9 mouse cellular contexts compared by ENCODE assay signal in genomic region chr3:55520240-55521180, GRCm38 (mm10). TPM values are rescaled to one million over a fixed set of nuclear protein-coding genes. Genes with fewer than 3 reads are reported as not detected.
A peak's percentile ranks its signal among the peaks of the same experiment; 100 is the strongest.
DNase-seq lines count a peak whose midpoint lies in the region; ATAC-seq and TF ChIP-seq lines count a peak whose summit lies in the region.
"Had no signal": no experiment of that assay in that cellular context is flagged by ENCODE, and none has a peak within 500 bp of the region (broad histone marks: within the 10 kb centered on the region; RNA-seq: fewer than 3 reads in every experiment).

No protein-coding gene starts in this region.

- H3K27ac ChIP-seq in embryonic fibroblast, embryonic 13.5 days (ENCODE audit: insufficient read depth, low read length) = no peak overlapping the region
- H3K27ac ChIP-seq in heart, postnatal 0 days (ENCODE audit: low read depth) = no peak overlapping the region
- no peak overlapping the region for H3K27ac ChIP-seq in lung, postnatal 0 days (ENCODE audit: low read length)

- peak; percentile 71 for ATAC-seq in heart, postnatal 0 days (ENCODE audit: insufficient read depth, low read depth)
- 0 out of 2 replicates have a peak, but pooled peaks have one; percentile 46 for ATAC-seq in lung, postnatal 0 days

- no peak overlapping the region for H3K4me3 ChIP-seq in embryonic fibroblast, embryonic 13.5 days (ENCODE audit: insufficient read depth, low read length)
- no peak overlapping the region for H3K4me3 ChIP-seq in heart, postnatal 0 days (ENCODE audit: low read depth, low read length)
- no peak overlapping the region for H3K4me3 ChIP-seq in lung, postnatal 0 days (ENCODE audit: low read depth, low read length)

- H3K9ac ChIP-seq in heart, postnatal 0 days (replicated peaks; ENCODE audit: low read depth, low read length) = no peak overlapping the region
- no peak overlapping the region for H3K9ac ChIP-seq in lung, postnatal 0 days (replicated peaks; ENCODE audit: low read depth)

- peaks cover 4% of the 10 kb centered on the region for H3K4me1 ChIP-seq in embryonic fibroblast, embryonic 13.5 days (ENCODE audit: control insufficient read depth, insufficient read depth, low read length)
- H3K4me1 ChIP-seq in heart, postnatal 0 days (ENCODE audit: control insufficient read depth, insufficient read depth) = no peaks in the 10 kb centered on the region
- H3K4me1 ChIP-seq in lung, postnatal 0 days (ENCODE audit: insufficient read depth, low read depth, low read length) = no peaks in the 10 kb centered on the region

- no peaks in the 10 kb centered on the region for H3K9me3 ChIP-seq in heart, postnatal 0 days (replicated peaks; ENCODE audit: control insufficient read depth, low read length)
- H3K9me3 ChIP-seq in lung, postnatal 0 days (ENCODE audit: low read length) = no peaks in the 10 kb centered on the region

- TF ChIP-seq CTCF in brain, embryonic 14.5 days (IDR thresholded peaks at IDR 0.05; ENCODE audit: borderline replicate concordance, extremely low read depth, insufficient read depth, insufficient read length) = peak; percentile 86; the same call in 1 of the 2 replicates
- peak; percentile 67; the same call in 1 of the 2 replicates for TF ChIP-seq CTCF in embryonic fibroblast, embryonic 13.5 days (IDR thresholded peaks at IDR 0.05; ENCODE audit: borderline replicate concordance, insufficient read depth, low read length)
- TF ChIP-seq CTCF in heart, postnatal 0 days (IDR thresholded peaks at IDR 0.05; ENCODE audit: low read depth) = peak; percentile 74
- TF ChIP-seq CTCF in lung, postnatal 0 days (IDR thresholded peaks at IDR 0.05) = peak; percentile 83

- H3K27me3 ChIP-seq in heart, postnatal 0 days (ENCODE audit: control insufficient read depth, insufficient read depth, low read length) = no peaks in the 10 kb centered on the region
- no peaks in the 10 kb centered on the region for H3K27me3 ChIP-seq in lung, postnatal 0 days (replicated peaks; ENCODE audit: insufficient read depth, low read length)

- H3K4me2 ChIP-seq in heart, postnatal 0 days (ENCODE audit: low read depth, low read length) = no peak overlapping the region
- H3K4me2 ChIP-seq in lung, postnatal 0 days (replicated peaks; ENCODE audit: low read depth, low read length) = no peak overlapping the region

- 24% methylated on average over 12 of the region's 12 CpGs for WGBS in heart, postnatal 0 days
- WGBS in lung, postnatal 0 days = 24% methylated on average over 12 of the region's 12 CpGs

- TF ChIP-seq EP300 in heart, postnatal 0 days (IDR thresholded peaks at IDR 0.05; ENCODE audit: low read depth) = no peak
- TF ChIP-seq EP300 in lung, postnatal 0 days (IDR thresholded peaks at IDR 0.05) = no peak

- TF ChIP-seq POLR2A in brain, embryonic 14.5 days (IDR thresholded peaks at IDR 0.05; ENCODE audit: borderline replicate concordance, extremely low read depth, insufficient read depth, insufficient read length, poor library complexity, severe bottlenecking) = no peak
- TF ChIP-seq POLR2A in embryonic fibroblast, embryonic 13.5 days (IDR thresholded peaks at IDR 0.05; ENCODE audit: low read depth, low read length) = no peak

- peak; percentile 84 for DNase-seq in MN1 (ENCODE audit: low spot score)
- DNase-seq in brain, embryonic 14.5 days (ENCODE audit: low read depth) = peak; percentile 93
- peak; percentile 65 for DNase-seq in heart, postnatal 0 days (ENCODE audit: low spot score)
- peak; percentile 80 to 82 for DNase-seq in kidney, postnatal 4 days
- DNase-seq in lung, postnatal 0 days (ENCODE audit: low spot score) = peak; percentile 81
- peak; percentile 71 for DNase-seq in retina, adult 2 months (ENCODE audit: low read depth, low spot score)
- DNase-seq in urinary bladder, postnatal 4 days (ENCODE audit: low spot score in 2 of 2) = peak; percentile 40 to 69

- H3K36me3 ChIP-seq in heart, postnatal 0 days (replicated peaks; ENCODE audit: control insufficient read depth, insufficient read depth, low read length) = no peaks in the 10 kb centered on the region
- H3K36me3 ChIP-seq in lung, postnatal 0 days (ENCODE audit: insufficient read depth, low read length) = no peaks in the 10 kb centered on the region

RNA-seq across cellular contexts. Expression of gene Gm21954, which starts 48.5 kb away (rescaled TPM):
- not detected in 2 replicates for polyA plus RNA-seq in brain, embryonic 14.5 days (2012; rRNA removed)
- polyA plus RNA-seq in embryonic fibroblast, embryonic 13.5 days (2011; ENCODE audit: insufficient read length, low read depth, missing spikeins) = not detected in 2 replicates
- total RNA-seq in heart, postnatal 0 days (2014; rRNA removed; ENCODE audit: low replicate concordance) = not detected in 2 replicates
- polyA plus RNA-seq in heart, postnatal 0 days (2015; fragmentation: Nextera tagmentation; extraction: Ambion mirVana) = not detected in 2 replicates
- polyA plus RNA-seq in lung, postnatal 0 days (2015; fragmentation: Nextera tagmentation; extraction: Ambion mirVana) = not detected in 2 replicates
- total RNA-seq: layer of hippocampus, adult 8-10 months had no signal
